In the genomic region with DNA sequence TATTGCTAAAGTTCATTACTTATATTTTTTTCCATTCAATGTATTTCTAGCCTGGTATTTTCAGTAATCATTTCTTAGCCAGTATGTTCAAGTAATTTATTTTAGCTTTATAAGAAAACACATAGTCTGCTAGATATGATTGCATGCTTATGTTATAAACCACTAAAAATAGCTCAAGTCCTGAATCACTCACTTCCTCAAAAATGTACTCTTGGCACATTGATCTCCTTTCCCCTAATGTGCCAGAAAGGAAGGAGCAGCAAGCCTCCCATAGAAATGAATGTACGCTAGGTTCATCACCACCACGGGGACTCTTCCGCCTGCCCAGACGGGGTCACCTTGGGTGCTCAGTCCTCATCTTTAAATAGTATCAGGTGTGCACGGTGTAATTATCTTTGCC, we compare ENCODE assay signal across 22 mouse cellular contexts. TPM values are rescaled to one million over a fixed set of nuclear protein-coding genes. Genes with fewer than 3 reads are reported as not detected.
A peak's percentile ranks its signal among the peaks of the same experiment; 100 is the strongest.
DNase-seq lines count a peak whose midpoint lies in the region; ATAC-seq and TF ChIP-seq lines count a peak whose summit lies in the region.
"Had no signal": no experiment of that assay in that cellular context is flagged by ENCODE, and none has a peak within 500 bp of the region (broad histone marks: within the 10 kb centered on the region; RNA-seq: fewer than 3 reads in every experiment).

No protein-coding gene starts in this region.

- WGBS in heart, embryonic 10.5 days: 82% methylated on average over 5 of the region's 5 CpGs
- 78% methylated on average over 5 of the region's 5 CpGs for WGBS in kidney, postnatal 0 days
- WGBS in midbrain, embryonic 13.5 days: 94% methylated on average over 5 of the region's 5 CpGs
- 95% methylated on average over 5 of the region's 5 CpGs for WGBS in midbrain, embryonic 10.5 days
- WGBS in stomach, postnatal 0 days: 59% methylated on average over 5 of the region's 5 CpGs

- no peak overlapping the region for H3K4me3 ChIP-seq in heart, embryonic 10.5 days
- no peak overlapping the region for H3K4me3 ChIP-seq in kidney, postnatal 0 days (replicated peaks; ENCODE audit: low read depth, low read length)
- no peak overlapping the region for H3K4me3 ChIP-seq in midbrain, embryonic 13.5 days (replicated peaks)
- no peak overlapping the region for H3K4me3 ChIP-seq in midbrain, embryonic 10.5 days
- H3K4me3 ChIP-seq in stomach, postnatal 0 days (ENCODE audit: low read depth, low read length): no peak overlapping the region
- H3K4me3 ChIP-seq: embryonic facial prominence, embryonic 13.5 days; gastrocnemius, adult 2 months; limb, embryonic 10.5 days had no signal

- no peaks in the 10 kb centered on the region for H3K27me3 ChIP-seq in heart, embryonic 10.5 days (ENCODE audit: insufficient read depth, poor library complexity, severe bottlenecking)
- no peaks in the 10 kb centered on the region for H3K27me3 ChIP-seq in kidney, postnatal 0 days (ENCODE audit: insufficient read depth, low read length)
- 0 out of 2 replicates have a peak, but pooled peaks cover 5% of the 10 kb centered on the region for H3K27me3 ChIP-seq in midbrain, embryonic 13.5 days
- no peaks in the 10 kb centered on the region for H3K27me3 ChIP-seq in midbrain, embryonic 10.5 days (ENCODE audit: low read depth, poor library complexity, severe bottlenecking)
- H3K27me3 ChIP-seq in stomach, postnatal 0 days (ENCODE audit: control insufficient read depth, insufficient read depth, low read length): no peaks in the 10 kb centered on the region
- H3K27me3 ChIP-seq: embryonic facial prominence, embryonic 13.5 days had no signal

- TF ChIP-seq CTCF in kidney, postnatal 0 days (IDR thresholded peaks at IDR 0.05; ENCODE audit: low read depth): no peak
- no peak for TF ChIP-seq CTCF in stomach, postnatal 0 days (IDR thresholded peaks at IDR 0.05; ENCODE audit: low read depth)

- no peak for ATAC-seq in kidney, postnatal 0 days (replicated peaks; ENCODE audit: low FRiP score, low read depth)
- 0 out of 2 replicates have a peak, but pooled peaks have one; percentile 18 for ATAC-seq in midbrain, embryonic 13.5 days
- peak; percentile 45 for ATAC-seq in stomach, postnatal 0 days (ENCODE audit: low FRiP score, low TSS enrichment)

- H3K9me3 ChIP-seq in heart, embryonic 10.5 days: no peaks in the 10 kb centered on the region
- no peaks in the 10 kb centered on the region for H3K9me3 ChIP-seq in kidney, postnatal 0 days (replicated peaks; ENCODE audit: low read length)
- H3K9me3 ChIP-seq in midbrain, embryonic 13.5 days: no peaks in the 10 kb centered on the region
- H3K9me3 ChIP-seq in midbrain, embryonic 10.5 days (replicated peaks): no peaks in the 10 kb centered on the region
- H3K9me3 ChIP-seq in stomach, postnatal 0 days (ENCODE audit: control insufficient read depth, low read length): no peaks in the 10 kb centered on the region
- H3K9me3 ChIP-seq: embryonic facial prominence, embryonic 13.5 days; limb, embryonic 10.5 days had no signal

- H3K9ac ChIP-seq in kidney, postnatal 0 days (ENCODE audit: low read depth, low read length): no peak overlapping the region
- no peak overlapping the region for H3K9ac ChIP-seq in midbrain, embryonic 13.5 days (replicated peaks)
- no peak overlapping the region for H3K9ac ChIP-seq in stomach, postnatal 0 days (ENCODE audit: low read length)
- H3K9ac ChIP-seq: embryonic facial prominence, embryonic 13.5 days had no signal

- H3K36me3 ChIP-seq in heart, embryonic 10.5 days: no peaks in the 10 kb centered on the region
- no peaks in the 10 kb centered on the region for H3K36me3 ChIP-seq in kidney, postnatal 0 days (ENCODE audit: insufficient read depth, low read length)
- H3K36me3 ChIP-seq in midbrain, embryonic 13.5 days: no peaks in the 10 kb centered on the region
- H3K36me3 ChIP-seq in midbrain, embryonic 10.5 days: no peaks in the 10 kb centered on the region
- H3K36me3 ChIP-seq in stomach, postnatal 0 days (ENCODE audit: control insufficient read depth, insufficient read depth, low read length): no peaks in the 10 kb centered on the region
- H3K36me3 ChIP-seq: embryonic facial prominence, embryonic 13.5 days; limb, embryonic 10.5 days had no signal

- H3K27ac ChIP-seq in heart, embryonic 10.5 days: peak overlapping the region; percentile 62; the same call in 1 of the 2 replicates
- H3K27ac ChIP-seq in kidney, postnatal 0 days: no peak overlapping the region
- H3K27ac ChIP-seq in midbrain, embryonic 13.5 days: no peak overlapping the region
- no peak overlapping the region for H3K27ac ChIP-seq in midbrain, embryonic 10.5 days (replicated peaks)
- no peak overlapping the region for H3K27ac ChIP-seq in stomach, postnatal 0 days (replicated peaks)
- H3K27ac ChIP-seq: embryonic facial prominence, embryonic 13.5 days; gastrocnemius, adult 2 months; limb, embryonic 10.5 days had no signal

- peaks cover 36% of the 10 kb centered on the region for H3K4me1 ChIP-seq in heart, embryonic 10.5 days
- H3K4me1 ChIP-seq in kidney, postnatal 0 days (replicated peaks; ENCODE audit: insufficient read depth, low read length): no peaks in the 10 kb centered on the region
- peaks cover 19% of the 10 kb centered on the region for H3K4me1 ChIP-seq in midbrain, embryonic 13.5 days (replicated peaks)
- peaks cover 30% of the 10 kb centered on the region for H3K4me1 ChIP-seq in midbrain, embryonic 10.5 days
- H3K4me1 ChIP-seq in stomach, postnatal 0 days (replicated peaks; ENCODE audit: control insufficient read depth, insufficient read depth): no peaks in the 10 kb centered on the region

- no peak overlapping the region for H3K4me2 ChIP-seq in kidney, postnatal 0 days (ENCODE audit: low read length)
- no peak overlapping the region for H3K4me2 ChIP-seq in midbrain, embryonic 13.5 days (replicated peaks)
- no peak overlapping the region for H3K4me2 ChIP-seq in stomach, postnatal 0 days (replicated peaks; ENCODE audit: low read depth)

- DNase-seq in heart, embryonic 10.5 days (ENCODE audit: low spot score): no peak
- no peak for DNase-seq in heart, adult 11 months
- peak; percentile 46 for DNase-seq in kidney, postnatal 0 days (ENCODE audit: low spot score)
- no peak for DNase-seq in kidney, adult 9 months
- DNase-seq in midbrain, embryonic 10.5 days (ENCODE audit: low spot score): no peak
- no peak for DNase-seq in stomach, postnatal 0 days (ENCODE audit: low spot score)
- DNase-seq in cerebellum, postnatal 10 days: no peak
- DNase-seq: B cell, adult 2 months; cerebellum, postnatal 14 days; gastrocnemius, adult 2 months; kidney, adult 11 months; right cerebral cortex, postnatal 4 days; thymus, postnatal 25 days had no signal

- TF ChIP-seq EP300 in stomach, postnatal 0 days (optimal IDR thresholded peaks at IDR 0.05): no peak

RNA-seq across cellular contexts. Expression of gene Best3, which starts 28.5 kb away (rescaled TPM):
- 0.18 and 0.20 TPM in 2 replicates for polyA plus RNA-seq in heart, embryonic 10.5 days (2016; fragmentation: Nextera tagmentation; extraction: Ambion mirVana)
- polyA plus RNA-seq in kidney, postnatal 0 days (2015; fragmentation: Nextera tagmentation; extraction: Ambion mirVana): 0.11 and 0.22 TPM in 2 replicates
- 0.09 and 0.15 TPM in 2 replicates for polyA plus RNA-seq in midbrain, embryonic 13.5 days (2015; fragmentation: Nextera tagmentation; extraction: Ambion mirVana)
- polyA plus RNA-seq in midbrain, embryonic 10.5 days (2016; fragmentation: Nextera tagmentation; extraction: Ambion mirVana): 0.12 TPM in 2 replicates
- polyA plus RNA-seq in stomach, postnatal 0 days (2015; fragmentation: Nextera tagmentation; extraction: Ambion mirVana): 0.08 and 0.10 TPM in 2 replicates
- polyA plus RNA-seq: forebrain, embryonic 16.5 days; liver, adult 2 months had no signal

RNA-seq across cellular contexts. Expression of gene Lrrc10, which starts 30.6 kb away (rescaled TPM):
- polyA plus RNA-seq in heart, embryonic 10.5 days (2016; fragmentation: Nextera tagmentation; extraction: Ambion mirVana): 26.7 and 49.9 TPM in 2 replicates
- polyA plus RNA-seq in kidney, postnatal 0 days (2015; fragmentation: Nextera tagmentation; extraction: Ambion mirVana): not detected in 2 replicates
- polyA plus RNA-seq in midbrain, embryonic 13.5 days (2015; fragmentation: Nextera tagmentation; extraction: Ambion mirVana): not detected in 2 replicates
- polyA plus RNA-seq in midbrain, embryonic 10.5 days (2016; fragmentation: Nextera tagmentation; extraction: Ambion mirVana): 0.11 TPM in 1 of 2 replicates, not detected in the other
- not detected in 2 replicates for polyA plus RNA-seq in stomach, postnatal 0 days (2015; fragmentation: Nextera tagmentation; extraction: Ambion mirVana)
- polyA plus RNA-seq: embryonic facial prominence, embryonic 13.5 days; forebrain, embryonic 16.5 days; limb, embryonic 10.5 days; liver, adult 2 months; midbrain, postnatal 0 days had no signal

RNA-seq across cellular contexts. Expression of gene Gm10271, which starts 42.2 kb away (rescaled TPM):
- not detected in 2 replicates for polyA plus RNA-seq in heart, embryonic 10.5 days (2016; fragmentation: Nextera tagmentation; extraction: Ambion mirVana)
- not detected in 2 replicates for polyA plus RNA-seq in kidney, postnatal 0 days (2015; fragmentation: Nextera tagmentation; extraction: Ambion mirVana)
- not detected in 2 replicates for polyA plus RNA-seq in midbrain, embryonic 13.5 days (2015; fragmentation: Nextera tagmentation; extraction: Ambion mirVana)
- not detected in 2 replicates for polyA plus RNA-seq in midbrain, embryonic 10.5 days (2016; fragmentation: Nextera tagmentation; extraction: Ambion mirVana)
- not detected in 2 replicates for polyA plus RNA-seq in stomach, postnatal 0 days (2015; fragmentation: Nextera tagmentation; extraction: Ambion mirVana)
- polyA plus RNA-seq: brain, embryonic 14.5 days; embryonic facial prominence, embryonic 13.5 days; forebrain, embryonic 16.5 days; gonadal fat pad, adult 2 months; hindbrain, embryonic 11.5 days; limb, embryonic 10.5 days; liver, adult 2 months; midbrain, postnatal 0 days had no signal

RNA-seq across cellular contexts. Expression of gene Cct2, which starts 49.0 kb away (rescaled TPM):
- polyA plus RNA-seq in heart, embryonic 10.5 days (2016; fragmentation: Nextera tagmentation; extraction: Ambion mirVana): 220 and 292 TPM in 2 replicates
- polyA plus RNA-seq in kidney, postnatal 0 days (2015; fragmentation: Nextera tagmentation; extraction: Ambion mirVana): 183 and 198 TPM in 2 replicates
- polyA plus RNA-seq in midbrain, embryonic 13.5 days (2015; fragmentation: Nextera tagmentation; extraction: Ambion mirVana): 280 and 281 TPM in 2 replicates
- 290 and 327 TPM in 2 replicates for polyA plus RNA-seq in midbrain, embryonic 10.5 days (2016; fragmentation: Nextera tagmentation; extraction: Ambion mirVana)
- polyA plus RNA-seq in stomach, postnatal 0 days (2015; fragmentation: Nextera tagmentation; extraction: Ambion mirVana): 119 and 122 TPM in 2 replicates

Comparison
In these comparisons a context has a peak if more than half of its experiments do, and no peak if none do; other contexts are left out.
1. RNA of gene Lrrc10, which starts 30.6 kb away (polyA plus RNA-seq): 26.7 to 49.9 TPM in heart, embryonic 10.5 days; 0.11 TPM in midbrain, embryonic 10.5 days, not detected in stomach, postnatal 0 days, not detected in kidney, postnatal 0 days and not detected in midbrain, embryonic 13.5 days; every median in the first group is over 10 times any median in the second.